8 mouse cellular contexts compared by ENCODE assay signal in genomic region chr3:154646638-154647442, GRCm38 (mm10). TPM values are rescaled to one million over a fixed set of nuclear protein-coding genes. Genes with fewer than 3 reads are reported as not detected.
DNase-seq lines count a peak whose midpoint lies in the region; ATAC-seq and TF ChIP-seq lines count a peak whose summit lies in the region.

No protein-coding gene starts in this region.

- peak overlapping the region; percentile 4; the same call in 1 of the 2 replicates for H3K4me3 ChIP-seq in kidney, embryonic 14.5 days (ENCODE audit: low read length)
- peak overlapping the region; percentile 28 to 41; a peak in 2 of 4 replicates for H3K4me3 ChIP-seq in ES-E14 (ENCODE audit: insufficient read depth in 1 of 2, low read depth in 1 of 2, low read length in 2 of 2, poor library complexity in 1 of 2, severe bottlenecking in 1 of 2)
- H3K4me3 ChIP-seq in embryonic facial prominence, embryonic 10.5 days, result 0 out of 2 replicates have a peak overlapping the region, but pooled peaks have one; percentile 5
- H3K4me3 ChIP-seq in intestine, embryonic 14.5 days (ENCODE audit: low read depth, low read length), result 0 out of 2 replicates have a peak overlapping the region, but pooled peaks have one; percentile 4
- 0 out of 2 replicates have a peak overlapping the region, but pooled peaks have one; percentile 11 for H3K4me3 ChIP-seq in midbrain, embryonic 10.5 days

- 44% methylated on average over 29 of the region's 29 CpGs for WGBS in kidney, embryonic 14.5 days
- WGBS in embryonic facial prominence, embryonic 10.5 days, result 64% methylated on average over 29 of the region's 29 CpGs
- 56% methylated on average over 29 of the region's 29 CpGs for WGBS in intestine, embryonic 14.5 days
- 66% methylated on average over 29 of the region's 29 CpGs for WGBS in midbrain, embryonic 10.5 days

- H3K4me2 ChIP-seq in kidney, embryonic 14.5 days (replicated peaks; ENCODE audit: low read depth, low read length), result peak overlapping the region; percentile 33
- H3K4me2 ChIP-seq in intestine, embryonic 14.5 days (ENCODE audit: low read length), result peak overlapping the region; percentile 41

- H3K9me3 ChIP-seq in kidney, embryonic 14.5 days (ENCODE audit: control insufficient read depth, low read length), result no peaks in the 10 kb centered on the region
- H3K9me3 ChIP-seq in ES-E14 (ENCODE audit: control insufficient read depth, insufficient read depth, low read depth, low read length), result no peaks in the 10 kb centered on the region
- no peaks in the 10 kb centered on the region for H3K9me3 ChIP-seq in embryonic facial prominence, embryonic 10.5 days
- H3K9me3 ChIP-seq in intestine, embryonic 14.5 days (ENCODE audit: control insufficient read depth, low read length), result no peaks in the 10 kb centered on the region
- H3K9me3 ChIP-seq in midbrain, embryonic 10.5 days (replicated peaks), result no peaks in the 10 kb centered on the region

- ATAC-seq in kidney, embryonic 14.5 days (ENCODE audit: low FRiP score, low TSS enrichment), result peak; percentile 16; the same call in 1 of the 2 replicates
- no peak for ATAC-seq in intestine, embryonic 14.5 days (replicated peaks; ENCODE audit: low FRiP score, low TSS enrichment, low read depth)

- no peaks in the 10 kb centered on the region for H3K4me1 ChIP-seq in kidney, embryonic 14.5 days (ENCODE audit: control insufficient read depth, insufficient read depth, low read length)
- no peaks in the 10 kb centered on the region for H3K4me1 ChIP-seq in ES-E14 (ENCODE audit: control insufficient read depth in 2 of 2, insufficient read depth in 2 of 2, low read length in 2 of 2, poor library complexity in 1 of 2)
- peaks cover 15% of the 10 kb centered on the region for H3K4me1 ChIP-seq in embryonic facial prominence, embryonic 10.5 days
- H3K4me1 ChIP-seq in intestine, embryonic 14.5 days (replicated peaks; ENCODE audit: control insufficient read depth, insufficient read depth, low read length), result no peaks in the 10 kb centered on the region
- H3K4me1 ChIP-seq in midbrain, embryonic 10.5 days, result peaks cover 13% of the 10 kb centered on the region

- DNase-seq in kidney, adult 8-10 months, result no peak
- DNase-seq in ES-E14 (ENCODE audit: low read depth, low spot score), result no peak
- DNase-seq in embryonic facial prominence, embryonic 10.5 days (ENCODE audit: low spot score), result no peak
- no peak for DNase-seq in intestine, embryonic 14.5 days (ENCODE audit: low spot score)
- no peak for DNase-seq in midbrain, embryonic 10.5 days (ENCODE audit: low spot score)
- no peak for DNase-seq in thymus, postnatal 4 days
- no peak for DNase-seq in gastrocnemius, postnatal 10 days

- in situ Hi-C loops in ES-E14 (cut with MboI; ENCODE audit: low sequenced_read_pairs in 2 of 2, unreplicated experiment in 2 of 2), result no loop called here

- peaks cover under 1% of the 10 kb centered on the region; the same call in 1 of the 2 replicates for H3K27me3 ChIP-seq in kidney, embryonic 14.5 days (ENCODE audit: control insufficient read depth, insufficient read depth, low read length)
- H3K27me3 ChIP-seq in embryonic facial prominence, embryonic 10.5 days (replicated peaks; ENCODE audit: low read depth, poor library complexity, severe bottlenecking), result peaks cover 12% of the 10 kb centered on the region
- H3K27me3 ChIP-seq in intestine, embryonic 14.5 days (replicated peaks; ENCODE audit: control insufficient read depth, insufficient read depth, low read length), result no peaks in the 10 kb centered on the region
- peaks cover 7% of the 10 kb centered on the region for H3K27me3 ChIP-seq in midbrain, embryonic 10.5 days (ENCODE audit: low read depth, poor library complexity, severe bottlenecking)

- no peak overlapping the region for H3K27ac ChIP-seq in kidney, embryonic 14.5 days (ENCODE audit: low read depth, low read length)
- no peak overlapping the region for H3K27ac ChIP-seq in ES-E14 (ENCODE audit: insufficient read depth, low read depth, low read length, poor library complexity, severe bottlenecking)
- H3K27ac ChIP-seq in embryonic facial prominence, embryonic 10.5 days (replicated peaks), result no peak overlapping the region
- H3K27ac ChIP-seq in intestine, embryonic 14.5 days (ENCODE audit: low read depth), result no peak overlapping the region
- no peak overlapping the region for H3K27ac ChIP-seq in midbrain, embryonic 10.5 days (replicated peaks)

- H3K36me3 ChIP-seq in kidney, embryonic 14.5 days (ENCODE audit: control insufficient read depth, insufficient read depth, low read length), result no peaks in the 10 kb centered on the region
- no peaks in the 10 kb centered on the region for H3K36me3 ChIP-seq in ES-E14 (ENCODE audit: control insufficient read depth, insufficient read depth, low read length, poor library complexity, severe bottlenecking)
- no peaks in the 10 kb centered on the region for H3K36me3 ChIP-seq in embryonic facial prominence, embryonic 10.5 days (replicated peaks)
- no peaks in the 10 kb centered on the region for H3K36me3 ChIP-seq in intestine, embryonic 14.5 days (ENCODE audit: control insufficient read depth, insufficient read depth, low read length)
- no peaks in the 10 kb centered on the region for H3K36me3 ChIP-seq in midbrain, embryonic 10.5 days

- H3K9ac ChIP-seq in kidney, embryonic 14.5 days (ENCODE audit: low read depth, low read length), result no peak overlapping the region
- H3K9ac ChIP-seq in ES-E14 (ENCODE audit: insufficient read depth, low read depth, low read length, poor library complexity, severe bottlenecking), result peak overlapping the region; percentile 43; the same call in 1 of the 2 replicates
- H3K9ac ChIP-seq in intestine, embryonic 14.5 days (ENCODE audit: low read length), result no peak overlapping the region

TF ChIP-seq in ES-E14, 5 proteins besides CTCF, POLR2A, EP300 and RAD21:
- no peak for TF ChIP-seq MAFK (IDR thresholded peaks at IDR 0.05; ENCODE audit: insufficient read depth, low read depth, low read length)
- peak; percentile 98 for TF ChIP-seq ZNF384 (IDR thresholded peaks at IDR 0.05; ENCODE audit: low read depth, low read length)

RNA-seq across cellular contexts. Expression of gene Erich3, which starts 16.8 kb away (rescaled TPM):
- 0.26 TPM in 1 of 2 replicates, not detected in the other for polyA plus RNA-seq in kidney, embryonic 14.5 days (2014; fragmentation: Nextera tagmentation; extraction: Ambion mirVana)
- total RNA-seq in ES-E14 (2012; rRNA removed), result 0.05 and 0.09 TPM in 2 replicates
- 0.19 and 0.36 TPM in 2 replicates for polyA plus RNA-seq in embryonic facial prominence, embryonic 10.5 days (2016; fragmentation: Nextera tagmentation; extraction: Ambion mirVana)
- polyA plus RNA-seq in intestine, embryonic 14.5 days (2014; fragmentation: Nextera tagmentation; extraction: Ambion mirVana), result 0.09 and 0.55 TPM in 2 replicates
- polyA plus RNA-seq in midbrain, embryonic 10.5 days (2016; fragmentation: Nextera tagmentation; extraction: Ambion mirVana), result 0.58 and 0.76 TPM in 2 replicates
- total RNA-seq in gastrocnemius, postnatal 10 days (2021), result under 1 TPM; 0.05 to 0.11 TPM

RNA-seq across cellular contexts. Expression of gene Tyw3, which starts 49.9 kb away (rescaled TPM):
- polyA plus RNA-seq in kidney, embryonic 14.5 days (2014; fragmentation: Nextera tagmentation; extraction: Ambion mirVana), result 18.6 and 21.5 TPM in 2 replicates
- total RNA-seq in ES-E14 (2012; rRNA removed), result 20.7 and 25.1 TPM in 2 replicates
- 20.9 and 23.4 TPM in 2 replicates for polyA plus RNA-seq in embryonic facial prominence, embryonic 10.5 days (2016; fragmentation: Nextera tagmentation; extraction: Ambion mirVana)
- 12.5 and 16.3 TPM in 2 replicates for polyA plus RNA-seq in intestine, embryonic 14.5 days (2014; fragmentation: Nextera tagmentation; extraction: Ambion mirVana)
- 18.7 and 21.0 TPM in 2 replicates for polyA plus RNA-seq in midbrain, embryonic 10.5 days (2016; fragmentation: Nextera tagmentation; extraction: Ambion mirVana)
- 1 to 10 TPM; 3.1 TPM for total RNA-seq in gastrocnemius, postnatal 10 days (2021)

RNA-seq across cellular contexts. Expression of gene Cryz, which starts 50.3 kb away (rescaled TPM):
- 28.5 and 33.4 TPM in 2 replicates for polyA plus RNA-seq in kidney, embryonic 14.5 days (2014; fragmentation: Nextera tagmentation; extraction: Ambion mirVana)
- total RNA-seq in ES-E14 (2012; rRNA removed), result 11.3 and 14.5 TPM in 2 replicates
- polyA plus RNA-seq in embryonic facial prominence, embryonic 10.5 days (2016; fragmentation: Nextera tagmentation; extraction: Ambion mirVana), result 23.9 and 24.3 TPM in 2 replicates
- 22.3 and 25.0 TPM in 2 replicates for polyA plus RNA-seq in intestine, embryonic 14.5 days (2014; fragmentation: Nextera tagmentation; extraction: Ambion mirVana)
- 19.5 and 21.2 TPM in 2 replicates for polyA plus RNA-seq in midbrain, embryonic 10.5 days (2016; fragmentation: Nextera tagmentation; extraction: Ambion mirVana)
- total RNA-seq in gastrocnemius, postnatal 10 days (2021), result 10 to 100 TPM; 10.7 to 11.4 TPM
